Comparison of ENCODE assay signal across 37 mouse cellular contexts in the genomic region with DNA sequence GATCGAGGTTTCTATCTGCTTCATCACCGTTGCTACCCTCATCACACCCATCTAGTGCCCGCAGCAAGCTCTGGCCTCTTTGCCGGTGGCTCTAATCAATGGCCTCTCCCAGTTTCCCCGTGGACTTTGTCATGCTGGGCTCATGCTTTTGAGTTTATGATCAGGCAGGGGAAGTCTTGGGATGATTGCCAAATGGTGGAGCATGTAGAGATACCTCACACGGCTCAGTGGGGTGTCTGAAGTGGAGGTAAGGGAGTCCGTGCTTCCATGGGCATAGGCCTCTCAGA. TPM values are rescaled to one million over a fixed set of nuclear protein-coding genes. Genes with fewer than 3 reads are reported as not detected.
"Had no signal": no experiment of that assay in that cellular context is flagged by ENCODE, and none has a peak within 500 bp of the region (broad histone marks: within the 10 kb centered on the region; RNA-seq: fewer than 3 reads in every experiment).

No protein-coding gene starts in this region.

- H3K9me3 ChIP-seq: heart, embryonic 10.5 days; heart, embryonic 13.5 days; heart, embryonic 15.5 days; hindbrain, embryonic 13.5 days; hindbrain, embryonic 15.5 days; limb, embryonic 13.5 days; limb, embryonic 15.5 days; liver, embryonic 12.5 days had no signal

- H3K4me1 ChIP-seq: heart, embryonic 10.5 days; heart, embryonic 13.5 days; heart, embryonic 15.5 days; hindbrain, embryonic 13.5 days; hindbrain, embryonic 15.5 days; limb, embryonic 13.5 days; limb, embryonic 15.5 days; liver, embryonic 12.5 days had no signal

- DNase-seq: gastrocnemius, adult 2 months; gastrocnemius, postnatal 10 days; gastrocnemius, postnatal 25 days; heart, adult 18-20 months; heart, postnatal 14 days; heart, postnatal 36 days; kidney, adult 18-20 months; kidney, adult 8-10 months; kidney, postnatal 10 days; kidney, postnatal 4 days; left cerebral cortex, postnatal 4 days had no signal

- H3K27ac ChIP-seq: gastrocnemius, adult 2 months; heart, embryonic 10.5 days; heart, embryonic 13.5 days; heart, embryonic 15.5 days; hindbrain, embryonic 13.5 days; hindbrain, embryonic 15.5 days; hindbrain, postnatal 0 days; layer of hippocampus, adult 2 months; left cerebral cortex, adult 2 months; limb, embryonic 13.5 days; limb, embryonic 15.5 days; liver, embryonic 12.5 days; liver, embryonic 14.5 days had no signal

- H3K27me3 ChIP-seq: limb, embryonic 13.5 days; liver, embryonic 12.5 days had no signal

- ATAC-seq: liver, embryonic 12.5 days had no signal

- H3K9ac ChIP-seq: heart, embryonic 13.5 days; heart, embryonic 15.5 days; hindbrain, embryonic 13.5 days; hindbrain, embryonic 15.5 days; limb, embryonic 13.5 days; limb, embryonic 15.5 days; liver, embryonic 12.5 days; liver, embryonic 14.5 days had no signal

- H3K36me3 ChIP-seq: heart, embryonic 10.5 days; heart, embryonic 13.5 days; heart, embryonic 15.5 days; hindbrain, embryonic 13.5 days; hindbrain, embryonic 15.5 days; limb, embryonic 13.5 days; limb, embryonic 15.5 days; liver, embryonic 12.5 days had no signal

- H3K4me2 ChIP-seq: heart, embryonic 13.5 days; heart, embryonic 15.5 days; hindbrain, embryonic 13.5 days; hindbrain, embryonic 15.5 days; limb, embryonic 13.5 days; limb, embryonic 15.5 days; liver, embryonic 12.5 days had no signal

- H3K4me3 ChIP-seq: gastrocnemius, adult 2 months; heart, embryonic 10.5 days; heart, embryonic 13.5 days; heart, embryonic 15.5 days; hindbrain, embryonic 13.5 days; hindbrain, embryonic 15.5 days; layer of hippocampus, adult 2 months; left cerebral cortex, adult 2 months; limb, embryonic 13.5 days; limb, embryonic 15.5 days; liver, embryonic 12.5 days had no signal

RNA-seq across cellular contexts. Expression of a gene that starts 3.0 kb away (rescaled TPM):
- total RNA-seq: granulocyte monocyte progenitor cell, adult 5-6 weeks; hematopoietic stem cell, adult 5-6 weeks; left cerebral cortex, postnatal 4 days had no signal
- polyA plus RNA-seq: heart, embryonic 10.5 days; heart, embryonic 13.5 days; heart, embryonic 15.5 days; heart, postnatal 0 days; hindbrain, embryonic 11.5 days; hindbrain, embryonic 13.5 days; hindbrain, embryonic 15.5 days; intestine, embryonic 14.5 days; limb, embryonic 11.5 days; limb, embryonic 13.5 days; limb, embryonic 15.5 days; liver, embryonic 12.5 days had no signal

RNA-seq across cellular contexts. Expression of a gene that starts 7.1 kb away (rescaled TPM):
- total RNA-seq: gastrocnemius, adult 2 months; gastrocnemius, postnatal 10 days; gastrocnemius, postnatal 25 days; gastrocnemius, postnatal 4 days; granulocyte monocyte progenitor cell, adult 5-6 weeks; heart, adult 18-20 months; heart, postnatal 14 days; heart, postnatal 36 days; hematopoietic stem cell, adult 5-6 weeks; hindbrain, postnatal 0 days; layer of hippocampus, adult 2 months; layer of hippocampus, postnatal 10 days; layer of hippocampus, postnatal 25 days; left cerebral cortex, adult 2 months; left cerebral cortex, postnatal 10 days; left cerebral cortex, postnatal 25 days; left cerebral cortex, postnatal 4 days had no signal
- polyA plus RNA-seq: frontal cortex, adult 2 months; heart, embryonic 10.5 days; heart, embryonic 13.5 days; heart, embryonic 15.5 days; heart, postnatal 0 days; hindbrain, embryonic 11.5 days; intestine, embryonic 14.5 days; kidney, embryonic 14.5 days; limb, embryonic 11.5 days; limb, embryonic 13.5 days; limb, embryonic 15.5 days; liver, embryonic 12.5 days; liver, embryonic 14.5 days had no signal

RNA-seq across cellular contexts. Expression of a gene that starts 37.1 kb away (rescaled TPM):
- total RNA-seq: gastrocnemius, adult 2 months; gastrocnemius, postnatal 10 days; gastrocnemius, postnatal 25 days; gastrocnemius, postnatal 4 days; granulocyte monocyte progenitor cell, adult 5-6 weeks; heart, adult 18-20 months; heart, adult 8-10 months; heart, postnatal 14 days; heart, postnatal 36 days; hematopoietic stem cell, adult 5-6 weeks; hindbrain, postnatal 0 days; layer of hippocampus, adult 2 months; layer of hippocampus, postnatal 10 days; layer of hippocampus, postnatal 25 days; left cerebral cortex, adult 2 months; left cerebral cortex, postnatal 10 days; left cerebral cortex, postnatal 25 days; left cerebral cortex, postnatal 4 days had no signal
- polyA plus RNA-seq: frontal cortex, adult 2 months; heart, embryonic 10.5 days; heart, embryonic 13.5 days; heart, embryonic 15.5 days; heart, postnatal 0 days; hindbrain, embryonic 11.5 days; hindbrain, embryonic 13.5 days; hindbrain, embryonic 15.5 days; hindbrain, postnatal 0 days; intestine, embryonic 14.5 days; limb, embryonic 11.5 days; limb, embryonic 13.5 days; limb, embryonic 15.5 days; liver, embryonic 12.5 days; liver, embryonic 14.5 days had no signal

RNA-seq across cellular contexts. Expression of a gene that starts 37.9 kb away (rescaled TPM):
- total RNA-seq: gastrocnemius, adult 2 months; gastrocnemius, postnatal 10 days; gastrocnemius, postnatal 25 days; gastrocnemius, postnatal 4 days; granulocyte monocyte progenitor cell, adult 5-6 weeks; heart, adult 18-20 months; heart, adult 8-10 months; heart, postnatal 14 days; heart, postnatal 36 days; hematopoietic stem cell, adult 5-6 weeks; layer of hippocampus, adult 2 months; layer of hippocampus, postnatal 10 days; layer of hippocampus, postnatal 25 days; left cerebral cortex, adult 2 months; left cerebral cortex, postnatal 10 days; left cerebral cortex, postnatal 25 days; left cerebral cortex, postnatal 4 days had no signal
- polyA plus RNA-seq: frontal cortex, adult 2 months; heart, embryonic 10.5 days; heart, embryonic 13.5 days; heart, embryonic 15.5 days; heart, postnatal 0 days; hindbrain, embryonic 11.5 days; hindbrain, embryonic 13.5 days; intestine, embryonic 14.5 days; limb, embryonic 11.5 days; limb, embryonic 13.5 days; limb, embryonic 15.5 days; liver, embryonic 12.5 days; liver, embryonic 14.5 days had no signal

RNA-seq across cellular contexts. Expression of a gene that starts 57.1 kb away (rescaled TPM):
- total RNA-seq: gastrocnemius, adult 2 months; gastrocnemius, postnatal 10 days; gastrocnemius, postnatal 25 days; gastrocnemius, postnatal 4 days; granulocyte monocyte progenitor cell, adult 5-6 weeks; heart, adult 8-10 months; heart, postnatal 14 days; heart, postnatal 36 days; hematopoietic stem cell, adult 5-6 weeks; hindbrain, postnatal 0 days; layer of hippocampus, adult 2 months; layer of hippocampus, postnatal 10 days; layer of hippocampus, postnatal 25 days; left cerebral cortex, adult 2 months; left cerebral cortex, postnatal 10 days; left cerebral cortex, postnatal 25 days; left cerebral cortex, postnatal 4 days had no signal
- polyA plus RNA-seq: heart, embryonic 10.5 days; heart, embryonic 13.5 days; heart, embryonic 15.5 days; heart, postnatal 0 days; hindbrain, embryonic 11.5 days; hindbrain, embryonic 13.5 days; hindbrain, embryonic 15.5 days; hindbrain, postnatal 0 days; intestine, embryonic 14.5 days; kidney, embryonic 14.5 days; limb, embryonic 11.5 days; limb, embryonic 13.5 days; limb, embryonic 15.5 days; liver, embryonic 12.5 days; liver, embryonic 14.5 days had no signal
